Comparison of ENCODE assay signal across 8 mouse cellular contexts in genomic region chr2:91444286-91444892, GRCm38 (mm10). TPM values are rescaled to one million over a fixed set of nuclear protein-coding genes. Genes with fewer than 3 reads are reported as not detected.
DNase-seq lines count a peak whose midpoint lies in the region; ATAC-seq lines count a peak whose summit lies in the region.

1110051M20Rik (minus strand) TSS chr2:91444704.

- H3K36me3 ChIP-seq in hindbrain, embryonic 12.5 days, result 0 out of 2 replicates have a peak, but pooled peaks cover 3% of the 10 kb centered on the region

- H3K27ac ChIP-seq in hindbrain, embryonic 12.5 days, result peak within 1 kb of the TSS; percentile 85

- peak; percentile 95 for ATAC-seq in hindbrain, embryonic 12.5 days (ENCODE audit: low FRiP score)

- peak within 1 kb of the TSS; percentile 74 for H3K9ac ChIP-seq in hindbrain, embryonic 12.5 days

- 1% methylated on average over 19 of the region's 19 CpGs for WGBS in hindbrain, embryonic 12.5 days

- H3K4me2 ChIP-seq in hindbrain, embryonic 12.5 days (replicated peaks), result peak within 1 kb of the TSS; percentile 61

- peak; percentile 96 for DNase-seq in R1 (ENCODE audit: low read depth, low spot score)
- DNase-seq in cerebellum, postnatal 14 days, result peak; percentile 94
- DNase-seq in frontal cortex, postnatal 14 days (ENCODE audit: low spot score in 2 of 2), result peak; percentile 78 to 81
- DNase-seq in layer of hippocampus, postnatal 14 days (ENCODE audit: low spot score in 2 of 2), result peak; percentile 89 to 91
- peak; percentile 95 for DNase-seq in lung, postnatal 10 days
- peak; percentile 85 for DNase-seq in ovary, postnatal 14 days (ENCODE audit: low spot score)
- DNase-seq in thymus, postnatal 10 days (ENCODE audit: low spot score in 2 of 2), result peak; percentile 72 to 79

- no peaks in the 10 kb centered on the region for H3K9me3 ChIP-seq in hindbrain, embryonic 12.5 days (replicated peaks)

- peak within 1 kb of the TSS; percentile 66 for H3K4me3 ChIP-seq in hindbrain, embryonic 12.5 days

- no peaks in the 10 kb centered on the region for H3K27me3 ChIP-seq in hindbrain, embryonic 12.5 days

- H3K4me1 ChIP-seq in hindbrain, embryonic 12.5 days, result peaks cover 6% of the 10 kb centered on the region; the same call in 1 of the 2 replicates

RNA-seq across cellular contexts. Expression of gene 1110051M20Rik, which starts in this region (rescaled TPM):
- polyA plus RNA-seq in hindbrain, embryonic 12.5 days (2016; fragmentation: Nextera tagmentation; extraction: Ambion mirVana), result 104 and 105 TPM in 2 replicates
- 100 to 1,000 TPM in 1 of 2 experiments, 10 to 100 TPM in 1; 90.8 to 106 TPM for total RNA-seq in layer of hippocampus, postnatal 14 days (2021)

Comparison
In these comparisons a context has a peak if more than half of its experiments do, and no peak if none do; other contexts are left out.
1. Peak in every context shown above with its lines: DNase-seq, ATAC-seq, H3K4me3 ChIP-seq and H3K27ac ChIP-seq.